Mouse (Mus musculus): ENCODE results near the gene 1700056E22Rik. TPM values are rescaled to one million over a fixed set of nuclear protein-coding genes. Genes with fewer than 3 reads are reported as not detected.

The 1700056E22Rik gene
- total and polyA plus RNA-seq, 2 experiments from 2014 or later: 0.97 TPM; not detected in 1

DNA sequence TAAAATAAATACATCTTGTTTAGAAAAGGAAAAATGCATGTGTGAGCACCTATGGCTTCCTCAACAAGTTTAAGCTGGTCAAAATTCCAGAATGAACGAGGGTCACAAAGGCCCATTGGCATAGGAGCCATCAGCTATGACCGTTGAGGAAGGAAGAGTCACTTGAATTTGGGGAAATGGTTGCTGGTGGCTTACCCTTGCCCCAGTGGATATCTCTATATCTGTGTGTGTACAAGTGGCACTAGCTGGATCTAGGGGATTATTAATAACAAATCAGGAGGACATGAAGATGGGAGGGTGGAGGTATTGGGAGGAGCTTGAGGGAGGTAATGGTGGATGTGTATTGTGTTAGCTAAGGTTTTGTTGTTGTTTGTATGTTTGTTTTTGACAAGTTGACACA is 42.2 kb downstream of the 1700056E22Rik start:
- TF ChIP-seq CTCF (IDR thresholded peaks at IDR 0.05; ENCODE audit: low read depth): no peak
- no peak overlapping the region for H3K27ac ChIP-seq (ENCODE audit: low read depth, low read length)
- H3K9me3 ChIP-seq (ENCODE audit: low read length): no peaks in the 10 kb centered on the region
- no peaks in the 10 kb centered on the region for H3K27me3 ChIP-seq (ENCODE audit: insufficient read depth, low read length)
- no peak overlapping the region for H3K9ac ChIP-seq
- DNase-seq (no peak), ATAC-seq (no peak)
- H3K4me1 ChIP-seq (ENCODE audit: insufficient read depth): no peaks in the 10 kb centered on the region
- WGBS: 85% methylated on average over 2 of the region's 2 CpGs
- H3K4me2 ChIP-seq (ENCODE audit: low read depth): no peak overlapping the region
- H3K36me3 ChIP-seq (ENCODE audit: insufficient read depth): no peaks in the 10 kb centered on the region
- no peak overlapping the region for H3K4me3 ChIP-seq (ENCODE audit: low read depth, low read length)

DNA sequence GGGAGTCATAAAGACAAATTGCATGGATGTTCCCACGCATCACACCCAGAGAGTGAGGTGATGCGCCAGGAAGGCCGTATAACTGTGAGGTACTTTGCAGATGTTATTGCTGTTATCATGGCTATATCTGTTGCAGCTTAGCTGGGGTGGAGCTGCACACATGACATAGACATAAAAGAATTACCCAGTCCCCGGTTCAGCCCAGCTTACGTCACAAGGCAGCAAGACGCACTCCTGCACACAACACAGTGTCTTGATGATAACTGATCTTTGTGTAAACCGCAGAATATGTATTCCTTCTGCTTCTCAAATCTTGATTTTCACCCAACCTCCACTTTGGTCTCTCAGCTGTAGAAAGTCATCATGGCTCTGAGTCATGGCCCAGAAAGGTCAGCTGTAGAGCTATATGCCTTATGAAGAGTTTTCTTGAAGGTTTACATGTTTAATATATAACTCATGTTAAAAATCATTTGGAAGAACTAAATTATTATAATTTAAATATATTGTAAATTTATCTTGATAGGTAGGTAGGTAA is 46.3 kb downstream of the 1700056E22Rik start:
- H3K27ac ChIP-seq (ENCODE audit: low read depth, low read length): no peak overlapping the region
- no peak overlapping the region for H3K4me3 ChIP-seq (ENCODE audit: low read depth, low read length)
- H3K9ac ChIP-seq: no peak overlapping the region
- WGBS: 98% methylated on average over 7 of the region's 7 CpGs
- DNase-seq (no peak), ATAC-seq (no peak)
- no peak for TF ChIP-seq CTCF (IDR thresholded peaks at IDR 0.05; ENCODE audit: low read depth)
- no peaks in the 10 kb centered on the region for H3K27me3 ChIP-seq (ENCODE audit: insufficient read depth, low read length)
- H3K36me3 ChIP-seq (ENCODE audit: insufficient read depth): no peaks in the 10 kb centered on the region
- H3K4me1 ChIP-seq (ENCODE audit: insufficient read depth): no peaks in the 10 kb centered on the region
- no peak overlapping the region for H3K4me2 ChIP-seq (ENCODE audit: low read depth)
- no peaks in the 10 kb centered on the region for H3K9me3 ChIP-seq (ENCODE audit: low read length)

Other genes with a start within 250 kb of the 1700056E22Rik start
- 4.3 and 8.9 TPM in 2 replicates for gene Dusp10, start 21.0 kb downstream of the 1700056E22Rik start, total RNA-seq (2014; rRNA removed)
- 3.8 and 4.5 TPM in 2 replicates for gene Dusp10, start 21.0 kb downstream of the 1700056E22Rik start, polyA plus RNA-seq (2015; fragmentation: Nextera tagmentation; extraction: Ambion mirVana)

Measured in forebrain, postnatal 0 days (tissue).